Mouse (Mus musculus) bone marrow, adult 2 months (tissue): Measurements from ENCODE around the gene Acadm.

Experiments
- CTCF ChIP-seq: fragments of 200-500 bp; IDR thresholded peaks from 2 replicates; pipeline ENCODE4 v1.5.1; 2011; ENCODE audit warnings: low read length, control low read depth; ENCODE audit not compliant: control insufficient read depth, insufficient read depth
- POLR2A ChIP-seq: fragments of 200-500 bp; IDR thresholded peaks from 2 replicates; pipeline ENCODE4 v1.6.1; 2011; ENCODE audit warnings: low read depth, mild to moderate bottlenecking, control low read depth, low read length, borderline replicate concordance; ENCODE audit not compliant: control insufficient read depth

DNA sequence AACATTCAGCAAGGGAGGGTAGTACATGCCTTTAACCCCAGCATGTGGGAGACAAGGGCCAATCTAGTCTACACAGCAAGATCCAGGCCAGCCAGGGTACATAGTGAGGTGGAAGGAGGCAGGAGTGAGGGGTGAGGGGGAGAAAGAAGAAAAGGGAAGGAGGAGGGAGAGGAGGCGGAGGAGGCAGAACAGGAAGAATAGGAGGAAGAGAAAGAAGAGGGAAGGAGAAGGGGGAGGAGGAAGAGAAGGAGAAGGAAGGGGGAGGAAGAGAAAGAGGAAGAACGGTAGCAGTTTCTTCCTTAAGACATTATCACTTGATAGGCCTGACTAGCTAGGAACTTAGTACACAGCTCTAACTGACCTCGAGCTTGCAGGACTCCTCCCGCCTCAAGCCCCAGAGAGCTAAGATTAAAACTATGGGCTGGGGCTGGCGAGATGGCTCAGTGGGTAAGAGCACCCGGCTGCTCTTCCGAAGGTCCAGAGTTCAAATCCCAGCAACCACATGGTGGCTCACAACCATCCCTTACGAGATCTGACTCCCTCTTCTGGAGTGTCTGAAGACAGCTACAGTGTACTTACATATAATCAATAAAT lies 55.1 kb downstream of the Acadm start:
- no peak for TF ChIP-seq POLR2A
- no peak for TF ChIP-seq CTCF
